26 mouse cellular contexts compared by ENCODE assay signal in genomic region chr4:42988296-42988695, GRCm38 (mm10). TPM values are rescaled to one million over a fixed set of nuclear protein-coding genes. Genes with fewer than 3 reads are reported as not detected.
DNase-seq lines count a peak whose midpoint lies in the region; ATAC-seq and TF ChIP-seq lines count a peak whose summit lies in the region.
"Had no signal": no experiment of that assay in that cellular context is flagged by ENCODE, and none has a peak within 500 bp of the region (broad histone marks: within the 10 kb centered on the region; RNA-seq: fewer than 3 reads in every experiment).

No protein-coding gene starts in this region.

- H3K9me3 ChIP-seq in hindbrain, postnatal 0 days (ENCODE audit: low read length): no peaks in the 10 kb centered on the region
- H3K9me3 ChIP-seq in hindbrain, embryonic 10.5 days: no peaks in the 10 kb centered on the region
- H3K9me3 ChIP-seq in lung, embryonic 14.5 days (ENCODE audit: low read depth, low read length): no peaks in the 10 kb centered on the region
- H3K9me3 ChIP-seq in MEL (replicated peaks; ENCODE audit: insufficient read depth, low read length): no peaks in the 10 kb centered on the region
- H3K9me3 ChIP-seq: heart, embryonic 15.5 days; limb, embryonic 13.5 days; neural tube, embryonic 13.5 days had no signal

- H3K9ac ChIP-seq in hindbrain, postnatal 0 days (replicated peaks; ENCODE audit: low read length): no peak overlapping the region
- H3K9ac ChIP-seq in lung, embryonic 14.5 days: no peak overlapping the region
- H3K9ac ChIP-seq in MEL (ENCODE audit: control insufficient read depth, low read depth, low read length, poor library complexity, severe bottlenecking): no peak overlapping the region
- H3K9ac ChIP-seq: heart, embryonic 15.5 days; limb, embryonic 13.5 days; liver, embryonic 14.5 days; neural tube, embryonic 13.5 days had no signal

- no peak for TF ChIP-seq EP300 in MEL (IDR thresholded peaks at IDR 0.05; ENCODE audit: low read depth in 1 of 2, low read length in 2 of 2)

- no peak for TF ChIP-seq POLR2A in MEL (IDR thresholded peaks at IDR 0.05; ENCODE audit: control insufficient read depth in 1 of 2, insufficient read depth in 1 of 2, low read depth in 1 of 2, low read length in 2 of 2, poor library complexity in 1 of 2)

- no peak overlapping the region for H3K27ac ChIP-seq in hindbrain, postnatal 0 days
- no peak overlapping the region for H3K27ac ChIP-seq in hindbrain, embryonic 10.5 days
- H3K27ac ChIP-seq in lung, embryonic 14.5 days (ENCODE audit: low read depth): no peak overlapping the region
- H3K27ac ChIP-seq in MEL (ENCODE audit: control insufficient read depth, low read depth, low read length): no peak overlapping the region
- H3K27ac ChIP-seq: heart, embryonic 15.5 days; limb, embryonic 13.5 days; liver, embryonic 14.5 days; neural tube, embryonic 13.5 days had no signal

- H3K79me2 ChIP-seq in MEL (ENCODE audit: control insufficient read depth, insufficient read depth, low read length, poor library complexity): peaks cover 4% of the 10 kb centered on the region; the same call in 1 of the 2 replicates

- no peaks in the 10 kb centered on the region for H3K4me1 ChIP-seq in hindbrain, postnatal 0 days (ENCODE audit: insufficient read depth, low read length)
- no peaks in the 10 kb centered on the region for H3K4me1 ChIP-seq in hindbrain, embryonic 10.5 days (replicated peaks)
- H3K4me1 ChIP-seq in lung, embryonic 14.5 days (ENCODE audit: insufficient read depth): no peaks in the 10 kb centered on the region
- no peaks in the 10 kb centered on the region for H3K4me1 ChIP-seq in MEL (ENCODE audit: control insufficient read depth in 1 of 2, insufficient read depth in 2 of 2, low read length in 2 of 2)
- H3K4me1 ChIP-seq: heart, embryonic 15.5 days; limb, embryonic 13.5 days; neural tube, embryonic 13.5 days had no signal

- H3K4me2 ChIP-seq in hindbrain, postnatal 0 days (ENCODE audit: low read depth, low read length): no peak overlapping the region
- no peak overlapping the region for H3K4me2 ChIP-seq in lung, embryonic 14.5 days
- H3K4me2 ChIP-seq: heart, embryonic 15.5 days; limb, embryonic 13.5 days; neural tube, embryonic 13.5 days had no signal

- no peak for ATAC-seq in hindbrain, postnatal 0 days
- ATAC-seq in lung, embryonic 14.5 days (ENCODE audit: insufficient read depth): no peak
- peak; percentile 61; the same call in 1 of the 2 replicates for ATAC-seq in megakaryocyte-erythroid progenitor cell, adult 5-6 weeks (replicated peaks; ENCODE audit: low FRiP score, low TSS enrichment, poor library complexity, severe bottlenecking)
- ATAC-seq: activated CD4-positive, CD25-positive, alpha-beta regulatory T cell, adult 4 months had no signal

- TF ChIP-seq RAD21 in MEL (IDR thresholded peaks at IDR 0.05; ENCODE audit: low read depth, low read length): no peak

- H3K27me3 ChIP-seq in hindbrain, postnatal 0 days (ENCODE audit: insufficient read depth, low read length): no peaks in the 10 kb centered on the region
- no peaks in the 10 kb centered on the region for H3K27me3 ChIP-seq in hindbrain, embryonic 10.5 days (ENCODE audit: insufficient read depth, poor library complexity, severe bottlenecking)
- no peaks in the 10 kb centered on the region for H3K27me3 ChIP-seq in lung, embryonic 14.5 days (ENCODE audit: insufficient read depth, low read length)
- H3K27me3 ChIP-seq in MEL (ENCODE audit: control insufficient read depth in 1 of 2, insufficient read depth in 2 of 2, low read length in 2 of 2): no peaks in the 10 kb centered on the region
- H3K27me3 ChIP-seq: heart, embryonic 15.5 days; limb, embryonic 13.5 days; neural tube, embryonic 13.5 days had no signal

- no peak for DNase-seq in hindbrain, postnatal 0 days (ENCODE audit: low spot score)
- no peak for DNase-seq in hindbrain, embryonic 10.5 days (ENCODE audit: low spot score)
- peak; percentile 16 for DNase-seq in lung, embryonic 14.5 days
- no peak for DNase-seq in lung, postnatal 10 days
- DNase-seq in MEL (ENCODE audit: low read depth, low spot score): peak; percentile 52
- DNase-seq in cerebellum, postnatal 10 days: no peak
- no peak for DNase-seq in right cerebral cortex, postnatal 10 days (ENCODE audit: low spot score in 2 of 2)
- DNase-seq: adrenal gland, postnatal 10 days; cerebellum, adult 9-11 months; embryo, embryonic 11 days; heart, adult 18-20 months; kidney, adult 9 months; lung, postnatal 14 days; right cerebral cortex, postnatal 14 days; spleen, adult 18-20 months; thymus, postnatal 14 days had no signal

- H3K36me3 ChIP-seq in hindbrain, postnatal 0 days (ENCODE audit: insufficient read depth, low read length): peaks cover 88% of the 10 kb centered on the region
- peaks cover 100% of the 10 kb centered on the region for H3K36me3 ChIP-seq in hindbrain, embryonic 10.5 days
- H3K36me3 ChIP-seq in lung, embryonic 14.5 days (ENCODE audit: insufficient read depth): peaks cover 97% of the 10 kb centered on the region
- H3K36me3 ChIP-seq in MEL (ENCODE audit: control insufficient read depth in 1 of 2, insufficient read depth in 2 of 2, low read length in 2 of 2): peaks cover 8 to 56% of the 10 kb centered on the region in 2 experiments

- no peak overlapping the region for H3K4me3 ChIP-seq in hindbrain, postnatal 0 days (ENCODE audit: low read length)
- no peak overlapping the region for H3K4me3 ChIP-seq in hindbrain, embryonic 10.5 days
- no peak overlapping the region for H3K4me3 ChIP-seq in lung, embryonic 14.5 days (ENCODE audit: low read depth, low read length)
- H3K4me3 ChIP-seq in MEL (ENCODE audit: control insufficient read depth in 1 of 2, insufficient read depth in 1 of 2, low read depth in 2 of 2, low read length in 2 of 2): no peak overlapping the region
- H3K4me3 ChIP-seq: heart, embryonic 15.5 days; limb, embryonic 13.5 days; neural tube, embryonic 13.5 days had no signal

- TF ChIP-seq CTCF in hindbrain, postnatal 0 days (IDR thresholded peaks at IDR 0.05; ENCODE audit: low read depth): peak; percentile 13; the same call in 1 of the 2 replicates
- TF ChIP-seq CTCF in lung, embryonic 14.5 days (IDR thresholded peaks at IDR 0.05; ENCODE audit: low read depth): no peak
- TF ChIP-seq CTCF in MEL (IDR thresholded peaks at IDR 0.05 in 2 of 3, conservative IDR thresholded peaks at IDR 0.05 in 1 of 3; ENCODE audit: control insufficient read depth in 1 of 3, insufficient read depth in 1 of 3, low read depth in 2 of 3, low read length in 3 of 3, poor library complexity in 1 of 3, severe bottlenecking in 1 of 3): peak in 2 of 3 experiments; percentile 31 to 34; a peak in 3 of 6 replicates

- WGBS in hindbrain, postnatal 0 days: 87% methylated on average over 1 of the region's 1 CpGs
- 90% methylated on average over 1 of the region's 1 CpGs for WGBS in hindbrain, embryonic 10.5 days
- 67% methylated on average over 1 of the region's 1 CpGs for WGBS in lung, embryonic 14.5 days

RNA-seq across cellular contexts. Expression of gene Vcp, which starts 12.0 kb away (rescaled TPM):
- total RNA-seq in hindbrain, postnatal 0 days (2014; rRNA removed): 187 and 191 TPM in 2 replicates
- polyA plus RNA-seq in hindbrain, postnatal 0 days (2015; fragmentation: Nextera tagmentation; extraction: Ambion mirVana): 445 and 455 TPM in 2 replicates
- 600 and 640 TPM in 2 replicates for polyA plus RNA-seq in hindbrain, embryonic 10.5 days (2016; fragmentation: Nextera tagmentation; extraction: Ambion mirVana)
- 558 and 560 TPM in 2 replicates for polyA plus RNA-seq in lung, embryonic 14.5 days (2014; fragmentation: Nextera tagmentation; extraction: Ambion mirVana)
- 264 and 319 TPM in 2 replicates for total RNA-seq in MEL (2012; rRNA removed)
- 100 to 1,000 TPM; 420 to 792 TPM for polyA plus RNA-seq in MEL (2012; ENCODE audit: insufficient read depth in 1 of 2, insufficient read length in 2 of 2, low read depth in 1 of 2, low replicate concordance in 2 of 2, missing spikeins in 1 of 2)
- 186 and 244 TPM in 2 replicates for total RNA-seq in megakaryocyte-erythroid progenitor cell, adult 5-6 weeks (2014; fragmentation: Nextera tagmentation)
- total RNA-seq in megakaryocyte-erythroid progenitor cell, adult 5-6 weeks (2017): 269 and 346 TPM in 2 replicates

RNA-seq across cellular contexts. Expression of gene 1700022I11Rik, which starts 18.9 kb away (rescaled TPM):
- total RNA-seq in hindbrain, postnatal 0 days (2014; rRNA removed): not detected in 2 replicates
- polyA plus RNA-seq in hindbrain, postnatal 0 days (2015; fragmentation: Nextera tagmentation; extraction: Ambion mirVana): 0.37 and 0.60 TPM in 2 replicates
- polyA plus RNA-seq in hindbrain, embryonic 10.5 days (2016; fragmentation: Nextera tagmentation; extraction: Ambion mirVana): 0.75 and 0.95 TPM in 2 replicates
- 0.43 and 0.46 TPM in 2 replicates for polyA plus RNA-seq in lung, embryonic 14.5 days (2014; fragmentation: Nextera tagmentation; extraction: Ambion mirVana)
- total RNA-seq in MEL (2012; rRNA removed): 0.54 and 0.65 TPM in 2 replicates
- polyA plus RNA-seq in MEL (2012; ENCODE audit: insufficient read depth in 1 of 2, insufficient read length in 2 of 2, low read depth in 1 of 2, low replicate concordance in 2 of 2, missing spikeins in 1 of 2): under 1 TPM in 1 of 2 experiments, not detected in 1; 0.39 TPM
- not detected in 2 replicates for total RNA-seq in megakaryocyte-erythroid progenitor cell, adult 5-6 weeks (2014; fragmentation: Nextera tagmentation)
- total RNA-seq in megakaryocyte-erythroid progenitor cell, adult 5-6 weeks (2017): 1.3 and 3.4 TPM in 2 replicates
- total RNA-seq: adrenal gland, postnatal 10 days; gastrocnemius, adult 8-10 months; heart, adult 18-20 months; hematopoietic stem cell, adult 5-6 weeks; layer of hippocampus, postnatal 14 days; left cerebral cortex, postnatal 10 days had no signal

RNA-seq across cellular contexts. Expression of gene Fancg, which starts 22.0 kb away (rescaled TPM):
- 10.5 and 13.1 TPM in 2 replicates for total RNA-seq in hindbrain, postnatal 0 days (2014; rRNA removed)
- 14.2 and 14.5 TPM in 2 replicates for polyA plus RNA-seq in hindbrain, postnatal 0 days (2015; fragmentation: Nextera tagmentation; extraction: Ambion mirVana)
- polyA plus RNA-seq in hindbrain, embryonic 10.5 days (2016; fragmentation: Nextera tagmentation; extraction: Ambion mirVana): 23.2 and 25.5 TPM in 2 replicates
- polyA plus RNA-seq in lung, embryonic 14.5 days (2014; fragmentation: Nextera tagmentation; extraction: Ambion mirVana): 19.4 and 20.8 TPM in 2 replicates
- 10.1 and 11.4 TPM in 2 replicates for total RNA-seq in MEL (2012; rRNA removed)
- polyA plus RNA-seq in MEL (2012; ENCODE audit: insufficient read depth in 1 of 2, insufficient read length in 2 of 2, low read depth in 1 of 2, low replicate concordance in 2 of 2, missing spikeins in 1 of 2): 10 to 100 TPM in 1 of 2 experiments, not detected in 1; 24.6 TPM
- total RNA-seq in megakaryocyte-erythroid progenitor cell, adult 5-6 weeks (2014; fragmentation: Nextera tagmentation): 24.2 and 35.5 TPM in 2 replicates
- 8.3 and 8.5 TPM in 2 replicates for total RNA-seq in megakaryocyte-erythroid progenitor cell, adult 5-6 weeks (2017)

RNA-seq across cellular contexts. Expression of gene Pigo, which starts 37.3 kb away (rescaled TPM):
- total RNA-seq in hindbrain, postnatal 0 days (2014; rRNA removed): 27.7 and 33.4 TPM in 2 replicates
- 20.8 and 22.1 TPM in 2 replicates for polyA plus RNA-seq in hindbrain, postnatal 0 days (2015; fragmentation: Nextera tagmentation; extraction: Ambion mirVana)
- 20.3 and 23.2 TPM in 2 replicates for polyA plus RNA-seq in hindbrain, embryonic 10.5 days (2016; fragmentation: Nextera tagmentation; extraction: Ambion mirVana)
- polyA plus RNA-seq in lung, embryonic 14.5 days (2014; fragmentation: Nextera tagmentation; extraction: Ambion mirVana): 19.2 and 21.4 TPM in 2 replicates
- 22.3 TPM in 2 replicates for total RNA-seq in MEL (2012; rRNA removed)
- polyA plus RNA-seq in MEL (2012; ENCODE audit: insufficient read depth in 1 of 2, insufficient read length in 2 of 2, low read depth in 1 of 2, low replicate concordance in 2 of 2, missing spikeins in 1 of 2): 10 to 100 TPM in 1 of 2 experiments, not detected in 1; 36.1 TPM
- 14.7 and 20.3 TPM in 2 replicates for total RNA-seq in megakaryocyte-erythroid progenitor cell, adult 5-6 weeks (2014; fragmentation: Nextera tagmentation)
- 8.3 and 11.0 TPM in 2 replicates for total RNA-seq in megakaryocyte-erythroid progenitor cell, adult 5-6 weeks (2017)

RNA-seq across cellular contexts. Expression of gene Dnajb5, which starts 38.7 kb away (rescaled TPM):
- total RNA-seq in hindbrain, postnatal 0 days (2014; rRNA removed): 88.0 and 96.9 TPM in 2 replicates
- polyA plus RNA-seq in hindbrain, postnatal 0 days (2015; fragmentation: Nextera tagmentation; extraction: Ambion mirVana): 28.1 and 33.4 TPM in 2 replicates
- 14.0 and 17.6 TPM in 2 replicates for polyA plus RNA-seq in hindbrain, embryonic 10.5 days (2016; fragmentation: Nextera tagmentation; extraction: Ambion mirVana)
- polyA plus RNA-seq in lung, embryonic 14.5 days (2014; fragmentation: Nextera tagmentation; extraction: Ambion mirVana): 6.3 and 6.9 TPM in 2 replicates
- 0.73 and 1.0 TPM in 2 replicates for total RNA-seq in MEL (2012; rRNA removed)
- polyA plus RNA-seq in MEL (2012; ENCODE audit: insufficient read depth in 1 of 2, insufficient read length in 2 of 2, low read depth in 1 of 2, low replicate concordance in 2 of 2, missing spikeins in 1 of 2): 1 to 10 TPM in 1 of 2 experiments, not detected in 1; 1.8 TPM
- total RNA-seq in megakaryocyte-erythroid progenitor cell, adult 5-6 weeks (2014; fragmentation: Nextera tagmentation): 0.87 and 2.2 TPM in 2 replicates
- total RNA-seq in megakaryocyte-erythroid progenitor cell, adult 5-6 weeks (2017): 0.09 TPM in 1 of 2 replicates, not detected in the other

Comparison
In these comparisons a context has a peak if more than half of its experiments do, and no peak if none do; other contexts are left out.
1. DNase-seq: peak in lung, embryonic 14.5 days (single experiment) and MEL (single experiment); none in hindbrain, postnatal 0 days (single experiment), hindbrain, embryonic 10.5 days (single experiment), lung, postnatal 10 days (single experiment), cerebellum, postnatal 10 days (0 of 2) and right cerebral cortex, postnatal 10 days (0 of 2).